Mouse (Mus musculus) embryonic fibroblast, embryonic 13.5 days (primary cell): ENCODE data around the gene Ccdc186.

ENCODE experiments used
- CTCF ChIP-seq: IDR thresholded peaks from 2 replicates; pipeline ENCODE4 v1.5.1; 2011; ENCODE audit warnings: mild to moderate bottlenecking, control low read depth, low read length, moderate library complexity, borderline replicate concordance; ENCODE audit not compliant: insufficient read depth
- POLR2A ChIP-seq: IDR thresholded peaks from 2 replicates; pipeline ENCODE4 v1.6.1; 2011; ENCODE audit warnings: low read depth, mild to moderate bottlenecking, control low read depth, low read length, moderate library complexity

DNA sequence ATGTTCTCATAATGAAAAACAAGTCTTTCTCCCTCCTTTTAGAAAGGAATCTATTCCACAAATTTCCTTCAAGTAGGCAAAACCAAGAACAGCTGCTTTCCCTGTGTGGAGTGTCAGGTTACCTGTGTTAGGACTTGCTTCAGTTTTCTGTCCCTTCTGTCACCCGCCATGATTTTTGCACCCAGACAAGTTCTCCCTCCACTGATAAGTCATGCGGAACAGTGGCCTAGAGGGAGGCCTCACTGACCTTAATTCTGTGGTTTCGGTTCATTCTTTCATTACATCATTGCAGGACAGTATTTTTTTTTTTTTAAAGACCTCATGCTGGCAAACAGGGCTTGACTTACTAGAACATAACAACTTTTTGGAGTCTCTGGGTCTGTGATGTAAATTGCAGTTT lies 72.6 kb downstream of the Ccdc186 start:
- TF ChIP-seq CTCF (no peak), POLR2A (no peak)
